Mouse (Mus musculus) T-helper 17 cell (primary cell): Measurements from ENCODE around the gene Ihh.

Experiments used
- in situ Hi-C, 2 experiments: fragments of 300-600 bp; cut with MboI, MseI; formaldehyde crosslinking; loops; 1 replicate in 1 of 2; 2 replicates in 1 of 2; pipeline ENCODE4 v1.15.1; 2025; ENCODE audit warnings: high pct_unique_total_duplicates in 2 of 2

The Ihh gene

DNA sequence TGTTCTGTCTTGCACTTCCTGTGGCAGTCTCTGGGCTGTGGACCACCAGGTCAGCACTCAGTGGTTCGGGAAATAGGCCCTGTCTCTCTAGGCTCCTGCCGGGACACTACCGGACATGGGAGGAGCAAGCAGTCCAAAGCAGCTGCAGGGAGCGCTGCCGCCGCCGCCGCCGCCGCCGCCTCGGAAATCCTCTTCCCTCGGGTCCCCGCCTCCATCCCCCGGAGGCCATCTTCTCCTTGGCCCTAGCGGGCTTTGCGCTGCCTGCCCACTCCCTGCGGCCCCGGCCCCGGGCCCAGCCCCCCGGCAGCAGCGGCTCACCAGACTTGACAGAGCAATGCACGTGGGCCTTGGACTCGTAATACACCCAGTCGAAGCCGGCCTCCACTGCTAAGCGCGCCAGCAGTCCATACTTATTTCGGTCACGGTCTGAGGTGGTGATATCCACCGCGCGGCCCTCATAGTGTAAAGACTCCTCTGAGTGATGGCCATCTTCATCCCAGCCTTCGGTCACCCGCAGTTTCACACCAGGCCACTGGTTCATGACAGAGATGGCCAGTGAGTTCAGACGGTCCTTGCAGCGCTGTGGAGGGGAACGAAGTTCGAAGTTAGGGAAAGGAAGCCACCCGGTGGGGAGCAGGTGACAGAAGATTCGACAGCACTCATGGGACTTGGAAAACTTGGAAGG, 3.3 kb downstream of the Ihh start:
- in situ Hi-C loops: loop anchor here (5.0 to 10.0 kb wide), 6 partner anchors 64 to 327 kb away; partner anchors contain the start of genes Nhej1 (in 1 of the 2) and Resp18 (in 1 of the 2)

DNA sequence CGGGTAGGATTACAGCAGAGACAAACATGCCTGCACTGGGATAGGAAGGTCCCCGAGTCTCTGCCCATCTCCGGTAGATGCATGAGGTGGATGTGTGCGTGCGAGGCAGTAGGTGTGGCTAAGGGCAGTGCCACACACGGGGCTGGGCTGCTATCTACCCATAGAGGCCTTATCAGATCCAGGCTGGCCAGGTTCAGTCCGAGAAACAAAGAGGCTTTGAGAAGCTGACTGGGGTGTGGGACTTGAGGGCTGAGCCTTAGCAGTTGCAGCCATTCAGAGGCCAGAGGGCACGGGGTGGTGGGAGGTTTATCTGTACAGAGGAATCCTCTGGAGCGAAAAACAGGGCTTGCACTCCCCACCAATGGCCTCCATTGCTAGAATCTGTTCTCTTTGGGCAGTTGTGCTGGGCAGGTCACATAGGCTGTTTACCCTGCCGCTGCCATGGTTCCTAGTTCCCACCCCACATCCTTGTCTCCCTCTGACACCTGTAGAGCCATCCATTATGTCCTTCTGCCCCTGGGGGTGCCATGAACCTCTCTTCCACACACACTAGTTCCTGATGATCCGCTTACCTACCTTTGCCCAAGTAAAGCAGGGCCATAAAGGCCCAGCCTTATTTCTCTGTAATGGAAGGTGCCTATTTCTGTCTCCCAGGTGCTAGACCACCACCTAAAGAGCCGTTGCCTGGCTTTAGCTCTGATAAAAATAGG, 9.7 kb downstream of the Ihh start:
- in situ Hi-C loops: loop anchor here in 1 of 2 experiments (10.0 kb wide), 2 partner anchors 183 to 333 kb away; partner anchors contain the start of genes Nhej1 and Resp18

DNA sequence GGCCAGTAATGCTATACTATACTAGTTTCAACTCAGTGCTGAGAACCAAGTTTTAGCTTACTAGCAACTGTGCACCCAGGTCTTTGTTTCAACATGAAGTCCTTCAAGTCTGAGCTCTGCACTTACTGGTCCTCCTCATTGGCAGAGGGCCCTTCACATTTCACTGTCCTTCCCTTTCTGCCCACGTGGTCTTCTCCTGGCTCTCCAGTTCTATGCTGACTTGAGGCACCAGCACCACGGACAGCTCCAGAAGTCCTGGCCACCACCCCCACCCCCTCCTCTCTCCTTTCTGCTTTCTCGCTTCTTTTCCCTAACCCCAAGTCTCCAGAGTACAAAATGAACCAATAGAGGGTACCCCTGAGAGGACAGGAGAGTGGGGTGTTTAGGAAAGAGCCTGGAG, 11.7 kb downstream of the Ihh start:
- in situ Hi-C loops: loop anchor here in 1 of 2 experiments (10.0 kb wide), 2 partner anchors 185 to 335 kb away; partner anchors contain the start of genes Nhej1 and Resp18

DNA sequence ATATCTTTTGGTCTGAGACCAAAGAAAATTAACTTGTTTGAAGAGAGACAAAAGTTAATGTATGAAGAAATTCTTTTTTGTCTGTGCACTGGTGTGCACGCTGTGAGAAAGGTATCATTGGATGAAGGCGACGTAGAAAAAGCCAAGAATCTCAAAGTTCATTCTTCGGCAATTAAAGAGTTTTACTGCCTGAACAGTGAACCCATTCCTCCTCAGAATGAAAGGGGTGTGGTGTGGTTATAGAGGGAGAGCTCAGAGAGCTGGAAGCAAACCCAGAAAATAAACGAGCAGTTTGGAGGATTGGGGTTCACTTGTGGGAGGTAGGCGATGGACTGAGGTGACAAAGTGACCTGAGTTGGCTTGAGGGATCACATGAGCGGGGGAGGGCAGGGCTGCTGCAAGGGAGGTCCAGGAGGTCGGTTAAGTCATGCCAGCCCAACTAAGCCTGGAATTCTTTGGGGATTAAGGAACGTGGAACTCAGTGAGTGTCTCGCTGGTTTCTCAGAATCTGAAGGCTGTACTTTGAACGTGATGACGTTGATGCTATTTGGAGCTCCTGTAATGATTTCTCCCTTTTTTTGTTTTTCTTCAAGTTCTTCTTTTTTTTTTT, 15.1 kb downstream of the Ihh start:
- in situ Hi-C loops: no loop called here

DNA sequence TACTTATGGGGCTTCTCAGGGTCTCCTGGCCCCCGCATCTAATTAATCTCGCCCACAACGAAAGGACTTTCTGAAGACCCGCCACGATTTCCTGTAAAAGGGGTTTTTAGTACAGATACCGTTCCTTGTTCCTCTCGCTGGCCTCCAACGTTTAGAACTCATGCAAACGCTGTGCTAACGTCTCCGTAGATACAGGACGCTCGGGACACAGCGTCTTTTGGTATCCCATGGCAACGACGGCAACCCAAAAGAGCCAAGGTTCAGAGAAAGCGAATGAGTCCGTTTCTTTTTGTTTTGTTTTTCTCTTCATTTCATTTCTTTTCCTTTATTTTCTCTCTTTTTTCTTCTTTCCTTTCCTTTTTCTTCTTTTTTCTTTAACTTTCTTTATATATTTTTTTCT, 16.1 kb downstream of the Ihh start, which contains the start of gene Cfap65:
Gene Cfap65 (minus strand): TSS at position 198 of the 400 bp plus-strand sequence.
- in situ Hi-C loops: no loop called here

DNA sequence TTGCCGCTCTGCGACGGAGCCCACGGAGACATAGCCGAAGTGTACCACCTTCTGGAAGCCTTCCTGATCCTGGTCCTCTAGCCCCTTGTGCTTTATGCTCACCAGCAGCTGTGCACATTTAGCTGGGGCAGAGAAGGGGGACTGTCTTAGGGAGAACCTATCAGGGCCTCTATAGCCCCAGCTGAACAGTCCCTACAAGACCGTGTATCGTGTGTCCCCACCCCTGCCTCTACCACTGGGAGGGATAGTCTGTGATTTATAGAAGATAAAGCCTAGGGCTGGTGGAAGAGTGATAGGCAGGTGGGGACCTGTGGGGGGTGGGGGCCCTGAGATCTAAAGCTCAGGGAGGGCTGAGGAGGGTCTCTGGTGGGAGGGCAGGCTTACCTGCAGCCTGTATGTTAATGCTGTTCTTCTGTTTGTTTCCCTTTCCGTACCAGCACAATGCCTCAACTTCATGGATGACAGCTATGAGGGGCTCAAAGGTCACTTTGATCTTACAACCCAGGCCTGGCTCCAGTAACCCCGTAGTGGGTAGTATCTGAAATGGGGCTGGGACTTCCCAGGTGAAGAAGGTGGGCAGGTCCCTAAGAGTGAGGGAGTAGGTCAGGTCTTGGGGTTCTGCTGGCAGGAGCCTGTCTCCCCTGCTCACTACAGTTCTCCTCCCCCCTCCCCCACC, 23.7 kb downstream of the Ihh start:
- in situ Hi-C loops: no loop called here

DNA sequence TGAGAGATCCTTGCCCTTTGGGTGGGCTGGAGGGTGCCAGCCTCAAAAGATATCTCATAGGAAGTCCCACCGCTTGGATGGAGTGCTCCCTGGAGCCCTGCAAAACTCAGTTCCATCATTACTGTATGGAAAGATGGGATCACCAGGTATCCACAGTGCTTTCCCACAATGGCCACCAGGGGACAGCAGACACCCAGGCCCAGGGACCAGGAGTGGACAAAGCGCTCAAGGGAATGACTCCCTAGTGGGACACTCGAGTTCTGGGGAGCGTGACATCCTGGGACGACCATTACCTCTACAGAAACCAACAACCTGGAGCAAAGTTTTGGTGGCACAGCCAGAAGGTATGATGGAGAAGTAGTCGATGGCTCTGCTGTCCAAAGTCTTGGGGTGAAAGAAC, 24.8 kb downstream of the Ihh start:
- in situ Hi-C loops: no loop called here

DNA sequence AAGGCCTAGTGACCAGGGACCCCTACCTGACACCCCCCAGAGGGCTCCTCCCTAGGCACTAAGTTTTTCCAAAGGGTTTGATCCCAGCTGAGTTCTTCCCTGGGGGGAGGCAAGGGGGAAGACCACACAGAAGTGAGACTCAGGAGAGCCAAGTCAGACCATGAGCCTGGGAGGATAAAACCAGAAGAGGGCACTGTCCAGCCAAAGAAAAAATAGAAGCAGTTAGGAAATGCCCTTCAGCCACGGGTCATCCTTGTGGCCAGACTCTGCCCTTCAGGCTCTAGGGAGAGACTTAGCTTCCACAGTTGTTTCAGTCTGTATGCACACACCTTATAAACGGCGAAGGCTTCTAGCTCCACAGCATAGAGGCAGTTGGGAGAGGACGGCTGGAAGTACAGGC, 27.0 kb downstream of the Ihh start:
- in situ Hi-C loops: no loop called here

DNA sequence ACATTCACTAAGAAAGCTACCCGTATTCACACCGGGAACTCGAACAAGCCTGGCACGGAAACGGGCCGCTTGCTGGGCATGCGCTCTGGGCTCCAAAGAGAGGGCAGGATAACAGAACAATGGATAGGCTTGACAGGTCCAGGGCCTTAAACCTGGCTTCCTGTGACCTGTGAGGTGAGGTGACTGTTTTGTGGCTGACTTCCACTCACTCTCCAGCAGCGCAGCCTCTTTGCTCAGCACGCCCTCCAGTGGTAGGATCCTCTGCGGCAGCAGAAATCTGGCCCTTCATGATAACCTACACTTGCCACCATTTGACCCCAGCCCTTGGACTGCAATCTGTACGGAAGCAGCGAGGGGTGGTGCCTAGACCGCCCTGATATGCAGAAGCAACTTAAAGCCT, 35.8 kb downstream of the Ihh start:
- in situ Hi-C loops: no loop called here

DNA sequence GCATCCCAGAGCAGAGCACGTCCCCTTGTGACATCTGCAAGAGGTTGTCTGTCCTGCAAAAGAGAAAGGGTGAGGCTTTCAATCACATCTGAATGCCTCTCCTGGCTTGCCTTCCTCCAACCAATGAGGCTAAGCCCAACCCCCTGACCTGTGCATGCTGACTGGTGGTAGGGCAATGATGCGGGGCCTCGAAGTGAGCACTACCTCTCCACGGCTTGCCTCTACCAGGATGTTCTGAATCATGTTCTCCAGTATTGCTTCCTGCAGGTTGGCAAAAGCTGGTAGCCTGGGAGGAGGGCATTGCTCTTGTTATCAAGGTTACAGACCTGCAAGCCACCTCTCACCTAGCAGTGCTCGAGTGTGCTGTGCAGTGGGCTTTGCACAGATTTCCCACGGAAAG, 49.3 kb downstream of the Ihh start:
- in situ Hi-C loops: no loop called here

DNA sequence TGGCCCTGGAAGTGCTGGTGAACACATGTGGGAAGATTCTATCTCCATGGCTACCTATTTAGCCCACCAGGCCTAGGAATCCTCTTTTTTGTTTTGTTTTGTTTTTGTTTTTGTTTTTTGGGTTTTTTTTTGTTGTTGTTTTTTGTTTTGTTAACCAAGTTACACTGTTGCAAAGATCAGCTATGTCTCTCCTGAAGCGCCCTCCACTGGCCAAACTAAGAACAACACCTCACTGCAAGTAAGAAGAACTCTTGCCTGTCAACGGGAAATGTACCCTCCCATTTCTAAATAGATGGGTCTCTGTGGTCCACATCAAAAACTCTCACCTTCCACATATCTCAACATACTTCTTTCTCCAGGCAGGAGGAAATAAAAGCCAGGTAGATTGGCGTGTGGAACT, 49.8 kb downstream of the Ihh start:
- in situ Hi-C loops: no loop called here

DNA sequence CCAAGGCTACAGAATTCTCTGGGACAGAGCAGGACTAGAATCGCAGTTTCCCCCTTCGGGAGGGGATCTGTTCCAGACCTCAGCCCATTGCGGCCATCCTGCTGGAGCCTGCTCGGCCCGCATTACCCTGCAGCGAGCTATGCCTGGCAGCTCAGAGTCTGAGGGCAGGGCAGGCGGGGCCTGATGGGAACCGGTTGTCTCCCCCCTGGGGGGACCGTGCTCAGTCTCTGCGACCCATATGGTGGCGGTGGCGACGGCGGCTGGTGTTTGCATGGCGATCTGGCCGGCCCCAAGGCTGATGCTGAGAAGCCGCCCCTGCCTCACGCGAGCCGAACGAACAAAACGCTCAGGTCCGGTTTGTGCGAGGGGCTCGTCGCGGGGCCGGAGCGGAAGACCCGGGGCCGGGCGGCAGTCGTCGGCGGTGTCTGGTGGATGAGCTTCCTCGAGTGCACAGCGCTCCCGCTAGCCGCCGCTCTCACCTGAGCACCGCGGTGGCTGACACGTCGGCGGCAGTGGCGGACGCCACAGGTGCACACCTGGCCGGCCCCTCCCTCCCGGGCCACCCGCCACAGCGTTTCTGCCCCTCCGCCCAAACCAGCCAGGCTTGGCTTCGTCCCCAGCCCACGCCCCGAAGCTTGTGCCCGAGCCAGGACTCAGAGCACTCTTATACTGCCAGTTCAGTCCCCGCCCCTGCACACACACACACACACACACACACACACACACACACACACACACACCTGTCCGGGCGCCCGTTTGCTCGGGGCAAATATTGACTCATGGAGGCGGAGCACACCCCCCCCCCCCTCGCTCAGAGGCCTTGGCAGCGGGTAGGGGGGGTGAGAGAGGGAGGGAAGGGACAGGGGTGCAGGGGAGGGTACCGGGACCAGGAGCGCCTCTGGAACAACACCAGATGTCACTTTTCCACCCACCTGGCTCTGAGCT, 50.9 kb downstream of the Ihh start:
- in situ Hi-C loops: no loop called here

DNA sequence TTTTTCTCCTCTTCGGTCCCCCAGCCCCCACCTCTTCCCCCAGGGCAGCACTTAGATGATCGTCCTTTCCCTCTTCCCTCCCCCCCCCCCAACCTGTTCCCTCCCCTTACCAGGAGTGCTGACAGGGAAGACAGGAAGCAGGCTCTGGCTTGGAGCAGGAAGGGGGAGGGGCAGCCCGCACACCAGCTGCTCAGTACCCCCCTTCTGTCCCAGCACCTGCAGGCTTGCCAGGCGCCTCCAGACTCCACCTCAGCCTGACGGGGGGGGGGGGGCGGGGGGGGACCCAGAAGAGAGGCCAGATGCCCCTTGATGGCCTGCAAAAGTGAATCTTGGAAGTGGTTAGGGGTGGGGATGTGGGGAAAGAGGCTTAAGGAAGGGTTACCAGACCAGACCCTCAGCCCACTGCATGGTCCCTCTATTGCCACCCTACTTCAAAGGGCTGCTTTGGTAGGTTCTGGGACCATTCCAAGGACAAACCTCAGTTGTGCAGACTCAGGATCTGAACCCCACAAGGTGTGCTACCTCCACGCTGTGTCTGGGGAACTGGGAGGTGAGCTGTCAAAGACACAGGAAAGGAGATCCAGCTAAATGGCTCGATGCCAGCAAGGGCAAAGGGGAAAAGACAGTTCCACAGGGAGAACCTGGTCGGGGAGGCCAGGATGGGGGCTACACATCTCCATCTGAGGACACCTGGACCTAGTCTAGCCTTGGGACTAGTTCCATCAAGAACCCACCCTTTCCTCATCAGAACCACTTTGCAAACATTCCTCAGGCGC, 52.6 kb downstream of the Ihh start:
- in situ Hi-C loops: loop anchor here (10.0 kb wide), 1 partner anchor 226 kb away; the partner anchor contains the start of gene Nhej1 (in 2 of the 2)

DNA sequence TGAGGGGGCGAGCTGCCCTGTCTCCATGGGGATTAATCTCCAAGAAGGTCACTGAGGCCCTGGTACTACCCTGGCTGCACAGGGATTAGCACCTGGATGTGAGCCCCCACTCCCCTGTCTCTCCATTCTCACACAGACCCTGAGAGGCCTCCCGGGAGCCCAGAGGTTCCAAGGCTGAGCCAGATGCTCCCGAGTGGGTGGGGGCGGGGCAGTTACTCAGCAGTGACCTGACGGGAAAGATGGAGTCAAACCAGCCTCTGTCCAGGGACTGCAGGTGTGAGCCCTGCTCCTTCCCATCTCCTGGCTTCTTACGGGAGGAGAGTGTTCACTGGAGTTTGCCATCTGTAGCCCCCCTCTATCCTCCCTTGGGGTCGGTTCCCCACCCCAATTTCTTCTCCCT, 53.5 kb downstream of the Ihh start:
- in situ Hi-C loops: loop anchor here (10.0 kb wide), 1 partner anchor 227 kb away; the partner anchor contains the start of gene Nhej1 (in 2 of the 2)
